Mouse (Mus musculus): ENCODE data around the gene Hs3st2. TPM values are rescaled to one million over a fixed set of nuclear protein-coding genes. Genes with fewer than 3 reads are reported as not detected.

Hs3st2 gene
- polyA plus RNA-seq, 1 experiment: not detected

DNA sequence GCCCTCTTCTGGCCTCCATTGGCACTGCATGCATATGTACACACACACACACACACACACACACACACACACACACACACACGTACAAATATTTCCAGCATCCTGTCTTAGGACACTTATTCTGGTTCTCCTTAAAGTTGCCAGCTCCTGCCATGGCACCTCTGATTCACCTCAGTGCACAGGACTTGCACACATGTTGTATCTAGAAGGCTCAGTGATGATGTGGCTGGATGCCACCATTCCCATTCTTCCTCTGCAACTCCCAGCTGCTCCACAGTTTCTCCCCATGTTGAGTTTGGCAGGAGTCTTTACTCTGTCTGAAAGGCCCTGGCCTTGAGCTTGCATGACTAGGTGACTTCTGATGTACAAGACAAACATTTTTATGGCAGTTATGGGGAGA is 65.1 kb downstream of the Hs3st2 start:
- no peak overlapping the region for H3K4me3 ChIP-seq
- TF ChIP-seq MAX (IDR thresholded peaks at IDR 0.05; ENCODE audit: low read depth) (no peak), POLR2AphosphoS2 (IDR thresholded peaks at IDR 0.05; ENCODE audit: insufficient read length, low read depth) (no peak), E2F4 (IDR thresholded peaks at IDR 0.05; ENCODE audit: insufficient read depth) (no peak), MYOD1 (IDR thresholded peaks at IDR 0.05; ENCODE audit: control insufficient read depth in 1 of 3, insufficient read length in 2 of 3, low read depth in 2 of 3) (no peak), REST (IDR thresholded peaks at IDR 0.05; ENCODE audit: insufficient read depth, insufficient read length) (no peak), SRF (IDR thresholded peaks at IDR 0.05; ENCODE audit: control insufficient read depth, insufficient read length, low read depth) (no peak), MYOG (IDR thresholded peaks at IDR 0.05; ENCODE audit: control insufficient read depth in 1 of 3, insufficient read depth in 1 of 3, insufficient read length in 2 of 3, low read depth in 2 of 3) (no peak), POLR2A (IDR thresholded peaks at IDR 0.05; ENCODE audit: insufficient read length, low read depth) (no peak), TCF12 (IDR thresholded peaks at IDR 0.05; ENCODE audit: insufficient read depth, poor library complexity, severe bottlenecking) (no peak), CEBPB (IDR thresholded peaks at IDR 0.05; ENCODE audit: insufficient read depth, poor library complexity, severe bottlenecking) (no peak), USF1 (IDR thresholded peaks at IDR 0.05; ENCODE audit: low read depth) (no peak), TCF3 (IDR thresholded peaks at IDR 0.05; ENCODE audit: insufficient read length, low read depth) (no peak)
- H3ac ChIP-seq (ENCODE audit: control insufficient read depth, insufficient read length): no peak overlapping the region
- no peaks in the 10 kb centered on the region for H3K27me3 ChIP-seq (ENCODE audit: control insufficient read depth, insufficient read depth, insufficient read length)
- no peaks in the 10 kb centered on the region for H3K79me2 ChIP-seq (ENCODE audit: control insufficient read depth, insufficient read depth)
- no peaks in the 10 kb centered on the region for H3K36me3 ChIP-seq (ENCODE audit: control insufficient read depth, insufficient read depth)
- no peak overlapping the region for H3K4me2 ChIP-seq (ENCODE audit: low read depth)

DNA sequence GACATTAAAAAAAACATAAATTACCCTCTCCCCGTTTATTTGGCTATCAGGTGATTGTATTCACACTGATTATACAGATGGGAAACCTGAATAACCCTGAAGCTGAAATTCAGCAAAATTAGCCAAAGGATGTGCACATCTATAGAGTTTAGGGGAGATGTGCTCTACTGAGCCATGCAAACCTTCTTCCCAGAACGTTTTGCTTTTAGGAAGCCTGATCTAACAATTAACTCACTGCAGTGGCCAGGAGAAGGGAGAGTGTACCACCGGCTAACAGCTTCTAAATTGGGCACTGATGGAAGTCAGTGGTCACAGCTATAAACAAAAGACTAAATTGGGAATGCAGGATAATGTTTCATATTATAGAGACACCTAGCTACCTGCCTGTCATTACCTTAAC is 66.4 kb downstream of the Hs3st2 start:
- Histone ChIP-seq H3K4me3 (no peak overlapping the region), H3K79me2 (ENCODE audit: control insufficient read depth, insufficient read depth) (no peaks in the 10 kb centered on the region), H3K36me3 (ENCODE audit: control insufficient read depth, insufficient read depth) (no peaks in the 10 kb centered on the region), H3K4me2 (ENCODE audit: low read depth) (no peak overlapping the region), H3ac (ENCODE audit: control insufficient read depth, insufficient read length) (no peak overlapping the region), H3K27me3 (ENCODE audit: control insufficient read depth, insufficient read depth, insufficient read length) (no peaks in the 10 kb centered on the region)
- TF ChIP-seq POLR2AphosphoS2 (IDR thresholded peaks at IDR 0.05; ENCODE audit: insufficient read length, low read depth) (no peak), POLR2A (IDR thresholded peaks at IDR 0.05; ENCODE audit: insufficient read length, low read depth) (no peak), E2F4 (IDR thresholded peaks at IDR 0.05; ENCODE audit: insufficient read depth) (no peak), USF1 (IDR thresholded peaks at IDR 0.05; ENCODE audit: low read depth) (no peak)

DNA sequence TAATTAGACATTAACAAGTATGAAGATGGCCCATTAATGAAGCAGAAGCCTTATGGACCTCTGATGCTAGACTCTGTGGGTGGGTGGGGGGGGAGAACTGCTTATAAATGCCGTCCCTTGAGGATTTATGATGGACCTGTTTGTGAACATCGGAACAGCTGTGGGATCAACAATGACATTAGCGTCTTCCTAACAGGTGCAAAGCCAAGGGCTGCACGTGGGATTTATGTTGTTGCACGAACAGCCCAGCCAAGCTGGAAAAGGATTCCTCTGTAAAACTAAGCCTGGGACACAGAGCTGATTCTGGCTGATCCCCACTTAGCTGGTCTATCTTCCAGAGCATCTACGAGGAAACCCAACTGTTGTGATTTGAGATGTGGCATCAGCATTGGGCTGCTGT is 69.0 kb downstream of the Hs3st2 start:
- Histone ChIP-seq H3K36me3 (ENCODE audit: control insufficient read depth, insufficient read depth) (no peaks in the 10 kb centered on the region), H3ac (ENCODE audit: control insufficient read depth, insufficient read length) (no peak overlapping the region), H3K27me3 (ENCODE audit: control insufficient read depth, insufficient read depth, insufficient read length) (no peaks in the 10 kb centered on the region), H3K4me2 (ENCODE audit: low read depth) (no peak overlapping the region), H3K4me3 (no peak overlapping the region), H3K79me2 (ENCODE audit: control insufficient read depth, insufficient read depth) (no peaks in the 10 kb centered on the region)
- no peak for TF ChIP-seq USF1 (IDR thresholded peaks at IDR 0.05; ENCODE audit: low read depth)
- TF ChIP-seq TCF3 (IDR thresholded peaks at IDR 0.05; ENCODE audit: insufficient read length, low read depth): no peak

DNA sequence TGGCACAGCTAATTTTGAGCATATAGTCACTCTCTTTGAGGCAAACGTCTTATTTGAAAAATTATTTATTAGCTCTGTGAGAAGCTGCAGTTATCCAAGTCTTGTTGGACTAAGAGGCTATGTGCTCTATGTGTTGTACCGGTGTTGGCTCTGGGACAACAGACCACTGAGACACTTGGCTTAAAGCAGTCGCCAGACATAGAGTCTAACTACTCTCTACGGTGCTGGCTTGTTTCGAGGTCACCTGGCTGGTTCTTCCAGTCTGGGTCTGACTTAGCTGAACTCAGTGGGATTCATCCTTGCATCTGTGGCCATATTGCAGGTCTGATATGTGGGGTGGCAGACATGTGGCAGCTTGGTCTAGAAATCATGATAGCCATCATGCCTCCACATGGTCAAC is 72.8 kb downstream of the Hs3st2 start:
- H3K79me2 ChIP-seq (ENCODE audit: control insufficient read depth, insufficient read depth): no peaks in the 10 kb centered on the region
- TF ChIP-seq TCF12 (IDR thresholded peaks at IDR 0.05; ENCODE audit: insufficient read depth, poor library complexity, severe bottlenecking) (no peak), USF1 (IDR thresholded peaks at IDR 0.05; ENCODE audit: low read depth) (no peak), POLR2A (IDR thresholded peaks at IDR 0.05; ENCODE audit: insufficient read length, low read depth) (no peak)
- no peaks in the 10 kb centered on the region for H3K36me3 ChIP-seq (ENCODE audit: control insufficient read depth, insufficient read depth)
- no peaks in the 10 kb centered on the region for H3K27me3 ChIP-seq (ENCODE audit: control insufficient read depth, insufficient read depth, insufficient read length)
- H3ac ChIP-seq (ENCODE audit: control insufficient read depth, insufficient read length): no peak overlapping the region
- H3K4me3 ChIP-seq: no peak overlapping the region
- no peak overlapping the region for H3K4me2 ChIP-seq (ENCODE audit: low read depth)

DNA sequence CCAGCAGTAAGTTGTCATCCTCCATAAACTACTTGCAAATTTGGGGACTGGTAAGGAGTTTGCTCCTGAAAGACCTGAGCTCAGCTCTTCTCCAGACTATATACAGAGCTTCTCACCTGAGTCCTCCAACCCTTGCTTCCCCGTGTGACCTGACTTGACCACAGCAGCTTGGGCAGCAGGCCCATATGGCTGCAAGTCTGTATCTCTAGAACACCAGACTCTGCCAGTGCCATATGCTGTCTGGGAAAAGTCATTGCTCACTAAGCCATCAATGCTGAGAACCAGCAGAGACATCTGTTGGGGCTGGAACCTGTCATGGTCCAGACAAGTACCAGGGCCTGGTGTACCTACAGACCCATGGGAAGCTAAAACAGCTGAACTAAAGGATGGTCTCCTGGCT is 73.5 kb downstream of the Hs3st2 start:
- Histone ChIP-seq H3K79me2 (ENCODE audit: control insufficient read depth, insufficient read depth) (no peaks in the 10 kb centered on the region), H3K4me2 (ENCODE audit: low read depth) (no peak overlapping the region), H3ac (ENCODE audit: control insufficient read depth, insufficient read length) (no peak overlapping the region), H3K4me3 (no peak overlapping the region), H3K36me3 (ENCODE audit: control insufficient read depth, insufficient read depth) (no peaks in the 10 kb centered on the region), H3K27me3 (ENCODE audit: control insufficient read depth, insufficient read depth, insufficient read length) (no peaks in the 10 kb centered on the region)
- TF ChIP-seq POLR2A (IDR thresholded peaks at IDR 0.05; ENCODE audit: insufficient read length, low read depth): no peak
- TF ChIP-seq MAX (IDR thresholded peaks at IDR 0.05; ENCODE audit: low read depth): no peak
- no peak for TF ChIP-seq MYOG (IDR thresholded peaks at IDR 0.05; ENCODE audit: control insufficient read depth in 1 of 3, insufficient read depth in 1 of 3, insufficient read length in 2 of 3, low read depth in 2 of 3)
- TF ChIP-seq MYOD1 (IDR thresholded peaks at IDR 0.05; ENCODE audit: control insufficient read depth in 1 of 3, insufficient read length in 2 of 3, low read depth in 2 of 3): no peak
- TF ChIP-seq CEBPB (IDR thresholded peaks at IDR 0.05; ENCODE audit: insufficient read depth, poor library complexity, severe bottlenecking): no peak
- TF ChIP-seq REST (IDR thresholded peaks at IDR 0.05; ENCODE audit: insufficient read depth, insufficient read length): no peak
- no peak for TF ChIP-seq USF1 (IDR thresholded peaks at IDR 0.05; ENCODE audit: low read depth)

DNA sequence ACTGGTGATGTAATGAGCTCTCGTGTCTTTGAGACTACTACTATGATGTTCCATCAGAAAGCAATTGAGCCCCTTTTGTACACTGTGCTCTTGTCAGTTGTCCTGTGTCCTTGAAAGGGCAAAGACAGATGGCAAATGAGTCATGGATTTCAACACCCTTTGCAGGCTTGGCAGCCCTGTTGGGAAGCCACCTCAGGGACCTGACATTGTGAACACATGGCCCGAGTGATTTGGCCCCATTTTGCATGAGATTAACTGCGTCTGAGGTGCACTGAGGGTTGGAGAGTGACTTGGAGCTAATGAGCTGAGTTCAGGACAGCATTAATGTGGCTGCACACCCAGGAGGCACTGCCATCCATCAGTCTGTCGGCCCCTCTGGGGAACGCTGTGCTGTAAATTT is 74.7 kb downstream of the Hs3st2 start:
- no peak overlapping the region for H3K4me2 ChIP-seq (ENCODE audit: low read depth)
- H3ac ChIP-seq (ENCODE audit: control insufficient read depth, insufficient read length): no peak overlapping the region
- no peak overlapping the region for H3K4me3 ChIP-seq
- no peaks in the 10 kb centered on the region for H3K79me2 ChIP-seq (ENCODE audit: control insufficient read depth, insufficient read depth)
- H3K36me3 ChIP-seq (ENCODE audit: control insufficient read depth, insufficient read depth): no peaks in the 10 kb centered on the region
- H3K27me3 ChIP-seq (ENCODE audit: control insufficient read depth, insufficient read depth, insufficient read length): no peaks in the 10 kb centered on the region
- TF ChIP-seq TCF12 (IDR thresholded peaks at IDR 0.05; ENCODE audit: insufficient read depth, poor library complexity, severe bottlenecking) (no peak), E2F4 (IDR thresholded peaks at IDR 0.05; ENCODE audit: insufficient read depth) (no peak), MYOD1 (IDR thresholded peaks at IDR 0.05; ENCODE audit: control insufficient read depth in 1 of 3, insufficient read length in 2 of 3, low read depth in 2 of 3) (no peak), MYOG (IDR thresholded peaks at IDR 0.05; ENCODE audit: control insufficient read depth in 1 of 3, insufficient read depth in 1 of 3, insufficient read length in 2 of 3, low read depth in 2 of 3) (no peak), POLR2A (IDR thresholded peaks at IDR 0.05; ENCODE audit: insufficient read length, low read depth) (no peak), CEBPB (IDR thresholded peaks at IDR 0.05; ENCODE audit: insufficient read depth, poor library complexity, severe bottlenecking) (no peak), USF1 (IDR thresholded peaks at IDR 0.05; ENCODE audit: low read depth) (no peak), POLR2AphosphoS2 (IDR thresholded peaks at IDR 0.05; ENCODE audit: insufficient read length, low read depth) (no peak)

All from myocyte (in vitro differentiated cells).